Mouse (Mus musculus): ENCODE measurements at regions not wholly inside any gene's neighbourhood (a gene's known extent, or its start where the extent isn't known, plus 50 kb on each side); places are given as distances from the start of the nearest gene placed in this dataset.
"Not testable (repeated sequence)": the region's sequence is repeated elsewhere in the genome, so short reads cannot be mapped to it uniquely, and the experiment has no call there.

DNA sequence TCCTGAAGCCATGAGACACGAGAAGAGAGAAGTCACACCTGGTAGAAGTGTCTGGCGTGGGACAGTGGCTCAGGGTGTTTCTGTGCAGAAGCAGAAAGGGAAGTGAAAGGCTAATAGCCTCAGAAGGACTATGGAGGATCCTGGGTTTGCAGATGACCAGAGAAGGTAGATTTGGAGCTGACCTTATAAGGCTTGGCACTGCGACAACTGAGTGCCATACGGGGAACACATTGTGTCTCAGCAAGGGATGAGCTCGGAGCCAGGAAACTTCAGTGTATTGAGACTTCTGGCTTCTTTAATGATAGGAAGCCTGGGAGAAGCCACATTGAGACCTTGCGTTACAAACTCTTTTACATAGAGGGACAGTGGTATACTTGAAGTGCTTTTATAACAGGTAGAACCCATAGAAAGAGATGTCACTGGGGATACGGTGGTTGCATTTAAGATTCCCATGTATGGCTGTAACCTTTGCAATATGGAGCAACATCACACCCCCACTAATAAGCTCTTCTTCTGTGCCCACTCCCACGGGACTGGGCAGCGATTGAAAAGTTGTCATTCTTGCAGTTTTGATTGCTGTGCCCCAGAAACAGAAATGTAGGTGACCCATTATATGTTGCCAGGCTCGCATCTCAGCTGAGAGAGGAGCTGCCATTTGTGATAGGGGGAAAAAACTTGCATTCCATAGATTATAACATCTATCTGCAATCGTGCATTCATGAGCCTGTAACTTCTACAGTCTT lies 61.8 kb upstream of the Dync1i1 start:
- no peak for DNase-seq

DNA sequence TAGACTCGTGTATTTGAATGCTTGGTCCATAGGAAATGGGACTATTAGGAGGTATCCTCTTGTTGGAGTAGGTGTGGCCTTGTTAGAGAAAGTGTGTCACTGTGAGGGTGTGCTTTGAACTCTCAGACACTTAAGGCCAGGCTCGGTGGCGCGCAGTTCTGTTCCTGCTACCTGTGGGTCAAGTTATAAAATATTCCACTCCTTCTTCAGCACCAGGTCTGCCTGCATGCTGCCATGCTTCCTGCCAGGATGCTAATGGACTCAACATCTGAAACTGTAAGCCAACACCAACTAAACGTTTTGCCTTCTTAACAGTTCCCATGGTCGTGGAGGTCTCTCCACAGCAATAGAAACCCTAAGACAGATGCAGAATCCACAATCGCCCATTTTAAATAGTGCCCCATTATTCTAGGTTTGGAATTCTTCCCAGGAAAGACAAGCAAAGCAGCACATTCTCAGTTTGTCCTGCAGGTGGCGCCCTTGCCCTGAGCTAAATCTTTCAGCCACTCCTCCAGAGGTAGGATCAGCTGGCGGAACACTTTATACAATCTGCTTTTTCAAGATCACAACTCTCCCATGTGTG lies 80.2 kb upstream of the Dync1i1 start:
- peak; percentile 68 for DNase-seq

DNA sequence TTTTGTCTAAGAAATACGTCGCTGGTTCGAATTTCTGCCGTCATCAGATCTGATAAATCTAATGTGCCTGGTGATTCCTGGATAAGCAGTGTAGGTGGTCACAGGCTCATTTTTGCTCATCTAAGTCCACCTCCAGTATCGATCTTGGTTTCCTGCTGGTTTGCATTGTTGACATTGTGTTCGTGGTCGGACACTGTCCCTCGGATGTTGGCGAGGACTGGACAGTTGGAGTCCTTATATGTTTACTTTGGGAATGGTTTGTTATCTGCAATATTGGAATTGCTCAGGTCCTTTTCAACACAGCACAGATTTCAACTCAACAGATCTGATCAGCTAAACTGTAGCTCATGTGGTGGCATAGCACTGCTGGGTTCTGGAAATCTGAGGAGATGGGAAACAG lies 91.2 kb upstream of the Dync1i1 start:
- no peak for DNase-seq

DNA sequence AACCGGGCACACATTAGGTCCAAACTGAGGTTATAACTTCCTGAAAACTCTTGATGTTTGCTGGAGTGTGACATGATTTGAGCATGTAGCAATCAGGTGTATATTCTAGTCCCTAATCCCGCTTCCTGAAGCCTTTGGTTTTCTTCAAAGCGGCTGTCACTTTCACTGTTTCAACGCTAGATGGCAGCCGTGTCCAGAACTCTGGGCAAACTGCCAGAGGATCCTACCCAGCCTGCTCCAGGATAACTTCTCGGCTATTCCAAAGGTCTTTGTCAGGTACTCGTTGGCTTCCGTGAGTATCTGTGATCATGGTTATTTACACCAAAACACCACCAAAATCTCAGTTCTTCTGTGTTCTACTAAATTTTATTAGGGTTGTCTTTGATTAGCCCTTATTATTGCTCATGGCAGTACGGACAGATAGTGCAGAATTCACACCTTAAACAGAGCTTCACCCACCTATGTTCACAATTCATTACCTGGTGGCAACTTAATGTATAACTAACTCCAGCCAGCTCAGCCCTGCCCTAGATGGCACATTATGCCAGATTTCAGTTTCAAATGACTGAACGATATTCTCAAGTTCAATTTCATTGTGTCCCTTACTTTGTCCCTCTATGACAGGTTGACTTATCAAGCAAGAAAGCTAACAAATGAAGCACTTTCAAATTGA lies 92.3 kb upstream of the Dync1i1 start:
- DNase-seq, result peak; percentile 51

DNA sequence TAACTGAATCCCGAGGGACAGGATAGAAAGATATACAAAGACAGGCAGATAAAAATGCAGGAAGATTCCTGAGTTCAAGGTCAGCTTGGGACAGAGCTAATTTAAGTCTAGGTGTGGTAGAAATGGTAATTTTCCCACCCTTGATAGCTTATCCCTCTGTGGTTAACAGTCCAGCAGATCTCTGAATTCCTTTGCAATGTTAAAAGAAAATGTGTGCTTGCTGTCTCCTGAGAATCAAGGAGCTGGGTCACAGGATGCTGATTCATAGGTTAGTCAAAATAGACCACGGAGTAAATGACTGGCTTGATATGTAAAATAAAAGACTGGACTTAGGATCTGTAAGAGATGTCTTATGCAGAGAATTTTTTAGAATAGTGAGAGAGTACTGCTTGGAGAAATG lies 101.4 kb upstream of the Dync1i1 start:
- no peak for DNase-seq

DNA sequence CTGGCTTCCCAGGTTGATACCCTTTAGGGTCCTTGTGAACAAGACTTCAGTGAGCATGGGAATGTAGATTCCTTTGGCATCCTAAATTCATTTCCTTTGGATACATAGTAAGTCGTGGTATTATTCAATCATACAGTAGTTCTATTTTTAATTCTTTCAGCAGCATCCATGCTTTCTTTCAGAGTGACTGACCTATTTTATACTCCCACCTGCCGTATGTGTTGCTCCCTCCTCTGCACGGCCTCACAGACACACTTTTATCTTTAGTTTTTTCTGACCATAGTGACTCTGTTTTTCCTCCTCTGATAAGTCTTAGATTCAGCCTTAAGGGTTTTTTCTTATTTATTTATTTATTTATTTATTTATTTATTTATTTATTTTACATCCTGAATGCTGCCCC lies 103.9 kb upstream of the Dync1i1 start:
- peak; percentile 8 for DNase-seq

DNA sequence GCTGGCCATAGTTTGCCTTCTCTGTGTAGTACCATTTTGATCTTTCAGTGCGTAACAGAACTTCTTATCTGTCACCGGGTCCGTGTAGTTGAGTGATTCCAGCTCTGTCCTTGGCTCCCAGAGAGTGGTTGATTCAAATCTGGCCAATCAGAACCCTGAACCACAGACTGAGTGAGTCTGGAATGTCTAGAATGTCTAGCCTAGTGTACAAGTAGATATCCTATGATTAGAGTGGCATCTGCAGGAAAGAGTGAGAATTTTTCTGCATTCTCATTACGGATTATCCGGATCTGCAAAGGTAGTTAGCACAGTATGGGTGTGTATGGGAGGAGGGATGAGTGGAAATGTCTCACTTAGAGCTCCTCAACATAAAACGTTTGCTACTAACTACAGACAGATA lies 97.9 kb upstream of the Pdk4 start:
- no peak for DNase-seq

DNA sequence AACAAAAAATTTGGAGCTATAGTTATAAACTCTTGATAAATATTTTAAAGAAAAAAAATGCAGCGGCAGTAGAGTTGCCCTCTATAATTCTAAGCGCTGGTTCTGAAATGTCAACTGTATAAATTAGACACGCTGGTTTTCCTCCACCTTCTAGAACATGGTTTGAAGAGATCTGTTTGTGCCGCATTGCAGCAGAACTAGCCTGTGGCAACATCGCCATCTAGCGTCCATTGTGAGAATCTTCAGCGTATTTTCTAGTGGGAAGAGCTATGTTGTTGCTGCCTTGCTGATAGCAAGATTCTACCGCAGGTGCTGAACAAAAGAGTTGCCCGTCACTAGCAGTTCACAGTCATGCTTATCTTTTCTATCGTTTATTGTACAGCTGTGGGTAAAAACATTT lies 93.5 kb upstream of the Pdk4 start:
- peak; percentile 69 for DNase-seq

DNA sequence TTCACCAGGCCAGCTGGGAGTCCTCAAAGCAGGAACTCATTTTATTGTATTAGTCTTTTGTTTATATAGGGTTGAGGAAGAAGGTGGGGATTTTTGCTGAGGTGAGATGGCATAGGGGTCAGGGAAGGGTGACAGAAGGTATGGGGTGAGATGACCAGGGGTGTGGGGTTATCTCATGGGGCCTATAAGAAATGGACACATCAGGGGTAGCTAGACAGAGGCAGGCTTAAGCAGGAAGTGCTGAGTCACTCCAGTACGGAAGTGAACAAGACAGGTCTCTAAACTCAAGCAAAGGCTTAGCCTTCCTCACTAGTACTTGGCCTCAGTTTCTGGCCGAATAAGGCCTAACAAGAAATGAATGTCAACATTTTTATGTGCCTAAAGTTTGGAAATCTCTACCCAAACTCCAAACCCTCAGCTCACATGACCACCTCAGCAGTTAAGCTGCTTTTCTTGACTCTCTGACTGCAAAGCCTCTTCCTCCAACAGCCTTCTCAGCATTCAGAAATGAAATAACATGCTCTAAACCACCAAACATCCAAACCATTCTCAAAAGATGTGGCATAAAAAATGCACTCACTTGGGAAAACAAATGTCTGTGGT lies 86.9 kb upstream of the Pdk4 start:
- no peak for DNase-seq

DNA sequence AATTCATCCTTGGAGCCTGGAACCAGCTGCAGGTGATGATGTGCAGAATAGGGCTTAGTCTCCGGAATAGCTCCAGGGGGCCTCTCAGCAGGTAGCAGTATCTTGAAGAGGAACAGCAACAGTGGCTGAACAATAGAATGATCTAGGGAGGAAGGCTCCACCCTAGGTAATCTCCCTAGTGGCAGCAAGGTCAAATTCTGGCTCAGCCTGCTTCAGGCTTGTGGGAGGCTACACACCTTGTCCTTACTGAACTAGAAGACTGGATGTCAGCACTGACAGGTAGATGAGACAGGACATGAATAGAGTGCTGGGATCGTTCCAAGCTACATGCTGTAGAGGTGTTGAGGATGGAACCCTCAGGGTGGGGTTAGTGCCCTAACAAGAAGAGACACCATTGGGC lies 80.8 kb upstream of the Pdk4 start:
- DNase-seq, result not testable (repeated sequence)

DNA sequence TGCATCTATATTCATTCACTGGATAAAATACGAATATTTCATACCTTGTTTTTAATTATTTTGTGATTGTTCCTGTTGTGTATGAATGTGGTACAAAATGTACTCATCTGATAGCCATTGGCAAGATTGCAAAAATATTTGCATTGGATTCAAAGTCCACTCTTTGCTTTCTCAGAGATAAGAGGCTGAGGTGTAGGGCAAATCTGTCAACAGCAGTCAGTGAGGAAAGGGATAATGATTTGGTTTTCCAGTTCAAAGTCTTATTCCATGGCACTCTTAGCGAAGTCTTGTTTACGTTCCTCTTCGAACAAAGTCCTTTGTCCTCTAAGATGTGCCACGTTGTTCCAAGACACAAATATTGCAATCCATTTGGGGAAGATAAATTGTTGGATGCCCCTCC lies 70.5 kb upstream of the Pdk4 start:
- no peak for DNase-seq

DNA sequence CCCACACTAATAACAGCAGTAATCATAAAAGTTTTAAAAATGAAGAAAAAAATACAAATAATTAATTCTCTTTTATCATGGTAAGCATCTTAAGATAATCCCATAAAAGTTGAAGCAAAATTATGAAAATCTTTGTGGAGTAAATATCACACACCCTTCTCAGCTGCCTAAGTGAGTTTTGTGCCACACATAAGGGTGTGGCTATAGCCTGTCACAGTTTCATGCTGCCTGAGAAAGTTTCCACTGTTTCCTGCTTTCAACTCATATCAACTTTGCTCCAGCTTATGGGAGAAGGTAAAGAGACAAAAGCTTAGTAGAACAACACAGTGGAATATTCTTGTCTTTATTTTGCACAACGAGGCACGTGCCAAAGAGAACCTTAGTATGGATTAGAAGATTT lies 68.9 kb upstream of the Pdk4 start:
- DNase-seq, result no peak

DNA sequence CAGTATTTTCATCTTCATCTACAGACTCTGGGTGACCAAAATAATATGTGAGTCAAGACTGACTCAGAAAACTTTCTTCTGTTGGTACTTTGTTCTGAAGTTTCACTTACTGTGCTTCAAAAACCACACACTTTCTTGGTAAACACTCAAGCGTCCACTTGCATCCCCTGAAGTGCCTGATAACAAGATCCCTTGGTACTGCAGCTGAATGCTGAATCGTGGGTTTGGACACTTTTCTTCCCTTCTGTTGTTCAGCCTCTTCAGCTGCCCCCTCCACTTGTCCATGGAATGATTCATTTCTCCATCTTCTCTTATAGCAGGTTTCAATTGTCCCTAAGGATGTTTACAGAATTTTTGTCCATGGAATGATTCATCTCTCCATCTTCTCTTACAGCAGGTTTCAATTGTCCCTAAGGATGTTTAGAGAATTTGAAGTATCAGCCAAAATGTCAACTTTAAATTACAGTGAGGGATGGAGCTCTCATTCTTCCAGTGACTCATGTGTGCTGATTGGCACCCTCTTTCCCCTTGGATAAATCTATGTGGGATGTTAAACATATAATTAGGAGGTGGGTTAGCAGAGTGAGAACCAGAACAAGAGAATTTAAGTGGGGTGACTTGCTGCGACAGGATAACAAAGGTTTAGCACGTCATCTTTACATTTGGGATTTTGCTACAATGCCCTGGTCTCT lies 57.7 kb upstream of the Pdk4 start:
- no peak for DNase-seq

DNA sequence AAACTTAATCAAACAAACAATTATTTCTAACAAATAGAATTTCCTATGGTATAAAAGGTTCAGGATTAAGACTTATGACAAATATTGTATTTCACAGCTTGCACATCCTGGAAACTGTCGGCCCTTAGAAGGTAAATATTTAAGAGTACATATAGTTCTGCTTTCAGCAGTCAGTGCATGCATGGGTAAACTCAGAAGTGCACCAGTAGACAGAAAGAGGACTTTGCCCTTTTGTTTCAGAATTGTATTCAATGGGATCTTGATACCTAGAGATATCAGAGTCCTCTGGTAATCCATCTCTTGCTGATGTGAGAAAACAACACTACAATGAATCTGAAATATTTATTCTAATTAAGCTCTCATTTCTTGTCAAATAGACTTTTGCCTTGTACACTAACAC lies 54.0 kb upstream of the Pdk4 start:
- no peak for DNase-seq
